Mouse (Mus musculus): ENCODE measurements around the gene Gm49337.

Gm49337 gene

GRCm38 (mm10) chr4:116173072-116173471 lies at the start of gene Gm49337, which contains the start of gene 1700042G07Rik:
Gene Gm49337 (plus strand): TSS chr4:116173384.
Gene 1700042G07Rik (plus strand): TSS chr4:116173372.
- DNase-seq (ENCODE audit: low spot score): no peak

- peak; percentile 89 for DNase-seq (ENCODE audit: low spot score)
Measured at GRCm38 (mm10) chr4:116123602-116124519, 49.3 kb upstream of the Gm49337 start, which contains the start of the genes Rad54l and Pomgnt1. Gene Rad54l (minus strand): TSS chr4:116123690. Gene Pomgnt1 (plus strand): TSS chr4:116123840.

DNA sequence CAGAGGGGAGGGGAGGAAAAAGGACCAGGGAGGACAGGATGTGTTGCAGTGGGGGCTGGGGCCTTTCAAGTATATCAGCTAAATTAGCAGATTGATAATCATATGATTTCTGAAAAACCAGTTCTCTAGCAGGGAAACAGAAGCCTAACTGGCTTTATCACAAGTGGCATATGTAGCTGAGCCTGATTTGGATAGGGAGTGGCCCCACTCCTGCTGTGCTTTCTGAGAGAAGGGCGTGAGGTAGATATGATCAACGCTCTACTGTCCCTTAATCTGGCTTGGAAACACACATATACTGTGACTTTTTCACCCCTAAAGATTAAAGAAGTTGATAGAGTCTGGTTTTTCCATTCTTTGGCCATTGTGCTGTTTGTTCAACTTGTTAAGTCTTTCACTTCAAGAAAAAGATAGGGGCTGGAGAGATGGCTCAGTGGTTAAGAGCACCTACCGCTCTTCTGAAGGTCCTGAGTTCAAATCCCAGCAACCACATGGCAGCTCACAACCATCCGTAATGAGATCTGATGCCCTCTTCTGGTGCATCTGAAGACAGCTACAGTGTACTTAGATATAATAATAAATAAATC lies 47.3 kb upstream of the Gm49337 start:
- no peak for DNase-seq (ENCODE audit: low spot score)

DNA sequence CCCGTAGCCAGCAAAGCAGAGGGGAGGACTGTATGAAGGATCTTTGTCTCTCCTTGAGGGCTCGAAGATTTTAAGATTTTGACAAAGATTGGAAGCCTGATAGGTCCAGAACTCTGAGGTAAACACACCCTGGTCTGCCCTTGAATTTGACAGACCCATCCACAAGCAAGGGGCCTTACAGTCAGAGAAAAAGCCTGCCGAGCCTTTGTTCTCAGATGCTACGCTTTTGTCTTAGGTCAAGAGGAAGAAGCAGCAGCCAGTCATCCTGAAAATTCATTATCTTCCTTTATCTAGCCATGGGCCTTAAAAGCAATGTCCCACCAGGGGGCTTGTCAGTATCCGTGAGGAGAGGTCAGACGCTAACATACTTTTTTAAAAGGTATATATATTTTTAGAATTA lies 45.2 kb upstream of the Gm49337 start:
- no peak for DNase-seq (ENCODE audit: low spot score)

- no peak for DNase-seq (ENCODE audit: low spot score)
Measured at GRCm38 (mm10) chr4:116133126-116133525, 40.1 kb upstream of the Gm49337 start.

DNA sequence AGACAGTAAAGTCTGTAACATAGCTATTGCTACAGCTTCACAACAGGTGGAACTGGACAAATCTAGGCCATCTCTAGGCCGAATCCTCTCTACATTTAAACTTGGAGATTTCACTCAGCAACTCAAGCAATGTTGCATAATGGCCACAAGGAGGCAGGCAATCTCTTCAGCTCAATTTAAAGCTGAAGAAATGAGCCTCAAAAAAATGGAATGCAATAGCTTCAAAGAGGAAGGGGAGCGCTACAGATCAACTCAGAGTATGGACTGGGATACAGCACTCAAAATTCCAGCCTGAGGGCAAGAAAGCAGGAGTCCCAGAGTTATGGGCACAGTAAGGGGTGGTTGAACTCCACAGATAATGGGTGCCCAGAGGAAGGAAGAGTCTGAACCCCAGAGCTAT lies 38.2 kb upstream of the Gm49337 start:
- DNase-seq (ENCODE audit: low spot score): peak; percentile 41

- no peak for DNase-seq (ENCODE audit: low spot score)
Measured at GRCm38 (mm10) chr4:116137421-116137996, 35.7 kb upstream of the Gm49337 start.

- DNase-seq (ENCODE audit: low spot score): no peak
Measured at GRCm38 (mm10) chr4:116140801-116141574, 32.2 kb upstream of the Gm49337 start.

DNA sequence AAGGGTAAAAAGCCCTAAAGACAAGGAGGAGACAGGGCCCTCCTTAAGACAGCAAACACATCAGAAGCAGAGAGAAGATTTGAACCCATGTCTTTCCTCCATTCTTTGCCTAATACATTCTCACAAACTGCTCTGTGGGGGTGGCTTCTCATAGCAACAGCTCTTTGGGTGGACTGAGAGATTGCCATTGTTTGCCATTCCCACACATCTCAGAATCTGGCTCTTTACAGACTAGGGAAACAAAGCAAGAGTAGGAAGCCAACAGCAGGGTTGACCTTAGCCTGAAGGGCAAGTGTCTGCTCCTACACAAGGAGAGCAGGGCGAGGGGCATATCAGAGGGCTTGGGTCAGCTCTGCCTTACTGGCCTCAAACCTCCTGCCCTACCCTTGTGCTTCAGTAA lies 31.4 kb upstream of the Gm49337 start:
- no peak for DNase-seq (ENCODE audit: low spot score)

GRCm38 (mm10) chr4:116142269-116142668 lies 30.9 kb upstream of the Gm49337 start:
- no peak for DNase-seq (ENCODE audit: low spot score)

- DNase-seq (ENCODE audit: low spot score): no peak
Measured at GRCm38 (mm10) chr4:116143317-116143811, 29.8 kb upstream of the Gm49337 start.

- no peak for DNase-seq (ENCODE audit: low spot score)
Measured at GRCm38 (mm10) chr4:116143891-116144717, 29.1 kb upstream of the Gm49337 start.

- DNase-seq (ENCODE audit: low spot score): no peak
Measured at GRCm38 (mm10) chr4:116149812-116150155, 23.4 kb upstream of the Gm49337 start.

DNA sequence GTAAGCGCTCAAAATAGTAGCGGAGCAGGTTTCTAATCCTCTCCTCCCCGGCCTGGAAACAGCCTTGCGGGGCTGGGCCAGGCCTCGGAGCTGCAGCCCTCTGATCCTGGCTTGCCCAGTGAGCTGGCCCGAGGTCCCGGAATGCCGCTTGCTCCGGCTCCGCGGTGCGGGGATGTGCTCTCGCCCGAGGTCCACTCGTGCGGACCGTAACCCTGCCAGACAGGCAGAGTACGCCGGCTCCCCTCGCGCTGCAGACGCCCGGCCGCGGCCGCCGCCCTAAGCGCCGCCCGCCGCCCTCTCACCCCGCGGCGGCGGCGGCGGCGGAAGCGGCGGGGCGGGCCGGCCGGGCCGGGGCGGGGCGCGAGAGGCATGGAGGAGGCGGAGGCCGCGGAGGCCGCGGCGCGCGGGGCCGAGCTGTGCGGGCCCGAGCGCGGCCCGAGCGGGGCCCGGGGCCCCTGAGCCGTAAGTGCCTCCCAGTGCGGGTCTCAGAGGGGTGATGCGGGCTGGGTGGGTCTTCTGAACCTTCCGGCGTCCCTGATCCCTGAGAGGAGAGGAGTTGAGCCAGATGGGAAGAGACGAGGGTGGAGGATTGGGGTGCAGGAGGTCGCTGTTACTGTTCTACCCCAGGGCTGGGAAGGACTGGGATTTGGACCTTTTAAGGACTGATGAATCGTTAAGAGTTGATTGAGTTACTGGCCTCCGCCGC lies 22.9 kb upstream of the Gm49337 start:
- DNase-seq (ENCODE audit: low spot score): peak; percentile 56

DNA sequence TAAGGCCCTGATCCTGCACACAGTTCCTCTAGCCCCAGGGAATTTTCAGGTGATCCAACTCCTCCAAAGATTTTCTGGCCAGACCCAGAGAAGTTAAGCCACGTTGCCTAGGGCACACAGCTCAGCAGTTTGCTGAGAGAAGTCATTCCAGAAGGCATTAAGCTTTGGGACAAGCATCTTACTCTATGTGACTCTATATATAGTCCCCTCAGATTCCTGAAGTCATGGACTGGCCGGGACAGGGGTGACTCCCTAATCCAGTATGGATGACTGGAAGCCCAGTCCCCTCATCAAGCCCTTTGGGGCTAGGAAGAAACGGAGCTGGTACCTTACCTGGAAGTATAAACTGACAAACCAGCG lies 22.3 kb upstream of the Gm49337 start:
- DNase-seq (ENCODE audit: low spot score): no peak

- DNase-seq (ENCODE audit: low spot score): no peak
Measured at GRCm38 (mm10) chr4:116151238-116151637, 21.9 kb upstream of the Gm49337 start, which contains the start of gene Lurap1. Gene Lurap1 (minus strand): TSS chr4:116151338.

GRCm38 (mm10) chr4:116152702-116153101 lies 20.5 kb upstream of the Gm49337 start:
- DNase-seq (ENCODE audit: low spot score): no peak

GRCm38 (mm10) chr4:116157882-116158281 lies 15.3 kb upstream of the Gm49337 start:
- DNase-seq (ENCODE audit: low spot score): no peak

DNA sequence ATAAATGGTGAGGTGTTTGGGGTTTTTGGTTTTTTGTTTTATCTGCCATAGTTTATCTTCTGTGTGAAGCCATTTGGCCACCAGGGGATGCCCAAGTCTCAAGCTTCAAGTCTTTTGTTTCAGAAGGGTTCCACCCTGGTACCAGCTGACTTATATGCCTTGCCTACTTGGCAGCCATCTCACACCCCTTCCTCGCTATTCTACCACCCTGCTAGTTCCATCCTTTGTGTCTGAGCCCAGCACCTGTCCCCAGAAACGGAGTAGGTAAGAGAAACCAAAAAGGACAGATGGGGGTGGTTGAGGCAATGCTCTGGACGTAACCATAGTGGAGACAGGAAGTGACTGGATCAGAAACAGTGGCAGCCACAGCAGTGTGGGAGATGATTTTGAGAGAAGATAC lies 13.3 kb upstream of the Gm49337 start:
- peak; percentile 37 for DNase-seq (ENCODE audit: low spot score)

GRCm38 (mm10) chr4:116160769-116161168 lies 12.4 kb upstream of the Gm49337 start:
- DNase-seq (ENCODE audit: low spot score): no peak
